Comparison of ENCODE assay signal across 11 mouse cellular contexts in the genomic region with DNA sequence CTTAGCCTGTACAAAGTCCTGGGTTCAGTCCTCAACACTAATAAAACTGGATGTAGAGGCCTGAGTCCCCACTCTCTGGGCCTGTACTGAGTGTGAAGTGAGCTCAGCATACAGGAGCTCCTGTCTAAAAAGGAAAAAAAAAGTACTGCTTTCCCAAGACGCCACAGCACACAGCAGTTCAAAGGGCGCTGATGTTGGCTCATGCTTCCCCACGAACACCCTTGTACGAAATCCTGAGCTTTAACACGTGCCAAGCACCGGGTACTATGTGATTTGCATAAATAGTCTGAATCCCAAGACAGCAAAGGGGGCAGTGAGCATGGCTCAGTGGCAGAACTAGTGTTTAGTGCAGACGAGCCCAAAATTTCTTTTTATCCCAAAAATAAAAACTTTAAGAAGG. TPM values are rescaled to one million over a fixed set of nuclear protein-coding genes. Genes with fewer than 3 reads are reported as not detected.
A peak's percentile ranks its signal among the peaks of the same experiment; 100 is the strongest.
DNase-seq lines count a peak whose midpoint lies in the region; ATAC-seq and TF ChIP-seq lines count a peak whose summit lies in the region.
"Had no signal": no experiment of that assay in that cellular context is flagged by ENCODE, and none has a peak within 500 bp of the region (broad histone marks: within the 10 kb centered on the region; RNA-seq: fewer than 3 reads in every experiment).

No protein-coding gene starts in this region.

- no peak for TF ChIP-seq CTCF in CH12.LX (conservative IDR thresholded peaks at IDR 0.05 in 1 of 2, IDR thresholded peaks at IDR 0.05 in 1 of 2; ENCODE audit: low read depth in 2 of 2, low read length in 2 of 2)
- no peak for TF ChIP-seq CTCF in intestine, postnatal 0 days (IDR thresholded peaks at IDR 0.05; ENCODE audit: low read depth)
- TF ChIP-seq CTCF in liver, embryonic 14.5 days (IDR thresholded peaks at IDR 0.05; ENCODE audit: low read depth): no peak

- peaks cover 6 to 27% of the 10 kb centered on the region in 2 experiments for H3K4me1 ChIP-seq in heart, embryonic 14.5 days (ENCODE audit: control insufficient read depth in 2 of 2, insufficient read depth in 2 of 2, low read length in 2 of 2)
- peaks cover 24% of the 10 kb centered on the region for H3K4me1 ChIP-seq in heart, embryonic 10.5 days
- peaks cover 0 to 58% of the 10 kb centered on the region in 2 experiments; a peak in 2 of 4 replicates for H3K4me1 ChIP-seq in CH12.LX (ENCODE audit: control insufficient read depth in 1 of 2, insufficient read depth in 2 of 2)
- no peaks in the 10 kb centered on the region for H3K4me1 ChIP-seq in intestine, postnatal 0 days (replicated peaks; ENCODE audit: control insufficient read depth, insufficient read depth, low read length)
- H3K4me1 ChIP-seq in liver, embryonic 14.5 days (replicated peaks; ENCODE audit: control insufficient read depth in 2 of 2, insufficient read depth in 2 of 2, low read length in 1 of 2): peaks cover 6 to 17% of the 10 kb centered on the region in 2 experiments

- peaks cover 66% of the 10 kb centered on the region for H3K79me2 ChIP-seq in CH12.LX (replicated peaks; ENCODE audit: control insufficient read depth, extremely low read depth, insufficient read depth, poor library complexity, severe bottlenecking)

- peaks cover 6% of the 10 kb centered on the region; the same call in 1 of the 2 replicates for H3K36me3 ChIP-seq in heart, embryonic 14.5 days (ENCODE audit: control insufficient read depth, insufficient read depth, low read length)
- H3K36me3 ChIP-seq in heart, embryonic 10.5 days: peaks cover 10% of the 10 kb centered on the region; the same call in 1 of the 2 replicates
- peaks cover 0 to 35% of the 10 kb centered on the region in 2 experiments for H3K36me3 ChIP-seq in CH12.LX (replicated peaks in 1 of 2; ENCODE audit: control insufficient read depth in 1 of 2, insufficient read depth in 1 of 2, low read length in 1 of 2)
- H3K36me3 ChIP-seq in intestine, postnatal 0 days (ENCODE audit: control insufficient read depth, insufficient read depth): no peaks in the 10 kb centered on the region
- H3K36me3 ChIP-seq in liver, embryonic 14.5 days (replicated peaks; ENCODE audit: control insufficient read depth, insufficient read depth, low read depth): peaks cover 8% of the 10 kb centered on the region; the same call in 1 of the 2 replicates
- H3K36me3 ChIP-seq: heart, embryonic 15.5 days had no signal

- TF ChIP-seq POLR2A in CH12.LX (IDR thresholded peaks at IDR 0.05; ENCODE audit: low read depth, low read length): no peak

- no peak for TF ChIP-seq EP300 in CH12.LX (IDR thresholded peaks at IDR 0.05; ENCODE audit: low read length)
- no peak for TF ChIP-seq EP300 in liver, embryonic 14.5 days (IDR thresholded peaks at IDR 0.05; ENCODE audit: low read depth)

- in situ Hi-C loops in CH12.LX (cut with MboI; ENCODE audit: low pct_ligation_motif_present, low pct_unique_long_range_greater_than_20kb, low sequenced_read_pairs): no loop called here

- no peak overlapping the region for H3K4me3 ChIP-seq in heart, embryonic 14.5 days (ENCODE audit: control insufficient read depth in 1 of 2, insufficient read depth in 1 of 2, low read depth in 1 of 2, low read length in 2 of 2)
- no peak overlapping the region for H3K4me3 ChIP-seq in heart, embryonic 10.5 days
- H3K4me3 ChIP-seq in CH12.LX (replicated peaks in 1 of 3; ENCODE audit: low read depth in 2 of 3, low read length in 2 of 3, poor library complexity in 1 of 3): peak overlapping the region in 1 of 3 experiments; percentile 22
- no peak overlapping the region for H3K4me3 ChIP-seq in intestine, postnatal 0 days (ENCODE audit: low read depth, low read length)
- H3K4me3 ChIP-seq in liver, embryonic 14.5 days (ENCODE audit: insufficient read depth in 1 of 2, low read depth in 2 of 2, low read length in 2 of 2): peak overlapping the region in 1 of 2 experiments; percentile 2; a peak in 1 of 4 replicates
- H3K4me3 ChIP-seq: erythroblast, embryonic 14.5 days; heart, embryonic 15.5 days had no signal

- no peak overlapping the region for H3K9ac ChIP-seq in heart, embryonic 14.5 days (ENCODE audit: low read length)
- 0 out of 2 replicates have a peak overlapping the region, but pooled peaks have one; percentile 3 for H3K9ac ChIP-seq in CH12.LX (ENCODE audit: insufficient read depth, low read depth)
- no peak overlapping the region for H3K9ac ChIP-seq in intestine, postnatal 0 days (ENCODE audit: low read depth, low read length)
- no peak overlapping the region for H3K9ac ChIP-seq in liver, embryonic 14.5 days (replicated peaks)
- H3K9ac ChIP-seq: heart, embryonic 15.5 days had no signal

- no peak overlapping the region for H3K27ac ChIP-seq in heart, embryonic 14.5 days (replicated peaks in 1 of 2; ENCODE audit: control insufficient read depth in 1 of 2, insufficient read depth in 1 of 2, low read depth in 2 of 2, low read length in 2 of 2)
- H3K27ac ChIP-seq in heart, embryonic 10.5 days: no peak overlapping the region
- H3K27ac ChIP-seq in CH12.LX (ENCODE audit: insufficient read depth, low read depth): no peak overlapping the region
- 0 out of 2 replicates have a peak overlapping the region, but pooled peaks have one; percentile 24 for H3K27ac ChIP-seq in intestine, postnatal 0 days (ENCODE audit: low read depth, low read length)
- H3K27ac ChIP-seq in liver, embryonic 14.5 days: no peak overlapping the region
- H3K27ac ChIP-seq: heart, embryonic 15.5 days had no signal

- TF ChIP-seq RAD21 in CH12.LX (IDR thresholded peaks at IDR 0.05; ENCODE audit: low read depth, low read length): no peak

- H3K4me2 ChIP-seq in heart, embryonic 14.5 days (ENCODE audit: low read length): peak overlapping the region; percentile 19; the same call in 1 of the 2 replicates
- peak overlapping the region; percentile 75 for H3K4me2 ChIP-seq in CH12.LX (ENCODE audit: insufficient read depth, low read depth, poor library complexity, severe bottlenecking)
- peak overlapping the region; percentile 30 for H3K4me2 ChIP-seq in intestine, postnatal 0 days (replicated peaks; ENCODE audit: low read depth)
- H3K4me2 ChIP-seq in liver, embryonic 14.5 days (ENCODE audit: low read depth): peak overlapping the region; percentile 20; the same call in 1 of the 2 replicates
- H3K4me2 ChIP-seq: heart, embryonic 15.5 days had no signal

- no peaks in the 10 kb centered on the region for H3K9me3 ChIP-seq in heart, embryonic 14.5 days (ENCODE audit: control insufficient read depth, low read length)
- H3K9me3 ChIP-seq in heart, embryonic 10.5 days: no peaks in the 10 kb centered on the region
- H3K9me3 ChIP-seq in CH12.LX (replicated peaks; ENCODE audit: low read length): no peaks in the 10 kb centered on the region
- H3K9me3 ChIP-seq in intestine, postnatal 0 days (ENCODE audit: control insufficient read depth): no peaks in the 10 kb centered on the region
- H3K9me3 ChIP-seq in liver, embryonic 14.5 days (ENCODE audit: control insufficient read depth, low read length): no peaks in the 10 kb centered on the region
- H3K9me3 ChIP-seq: heart, embryonic 15.5 days had no signal

- DNase-seq in heart, embryonic 10.5 days (ENCODE audit: low spot score): no peak
- DNase-seq in CH12.LX (ENCODE audit: extremely low read depth): no peak
- DNase-seq in liver, embryonic 14.5 days (ENCODE audit: low read depth in 3 of 3, low spot score in 3 of 3): no peak
- no peak for DNase-seq in ovary, adult 18-20 months (ENCODE audit: low spot score)
- no peak for DNase-seq in left cerebral cortex, postnatal 14 days (ENCODE audit: low spot score in 2 of 2)
- no peak for DNase-seq in right cerebral cortex, postnatal 14 days
- DNase-seq: cerebellum, adult 2 months had no signal

- intact Hi-C loops in left cerebral cortex, postnatal 14 days (cut with DNase I): loop anchor here (5.0 kb wide), 3 partner anchors 38 to 107 kb away; partner anchors contain the start of gene Arf4

- no peak for ATAC-seq in heart, embryonic 14.5 days (ENCODE audit: insufficient number of reproducible peaks, insufficient read depth, low FRiP score, low read depth)
- ATAC-seq in intestine, postnatal 0 days: peak; percentile 26; the same call in 1 of the 2 replicates
- ATAC-seq in liver, embryonic 14.5 days (ENCODE audit: insufficient read depth): no peak

- 78% methylated on average over 7 of the region's 7 CpGs for WGBS in heart, embryonic 14.5 days
- 83% methylated on average over 7 of the region's 7 CpGs for WGBS in heart, embryonic 10.5 days
- 36% methylated on average over 7 of the region's 7 CpGs for WGBS in intestine, postnatal 0 days
- WGBS in liver, embryonic 14.5 days (ENCODE audit: insufficient replicate concordance): 58% methylated on average over 7 of the region's 7 CpGs

- no peaks in the 10 kb centered on the region for H3K27me3 ChIP-seq in heart, embryonic 14.5 days (ENCODE audit: control insufficient read depth, insufficient read depth, low read length)
- no peaks in the 10 kb centered on the region for H3K27me3 ChIP-seq in heart, embryonic 10.5 days (ENCODE audit: insufficient read depth, poor library complexity, severe bottlenecking)
- no peaks in the 10 kb centered on the region for H3K27me3 ChIP-seq in CH12.LX (replicated peaks)
- H3K27me3 ChIP-seq in intestine, postnatal 0 days (replicated peaks; ENCODE audit: control insufficient read depth, insufficient read depth, low read length): no peaks in the 10 kb centered on the region
- H3K27me3 ChIP-seq in liver, embryonic 14.5 days (ENCODE audit: control insufficient read depth, insufficient read depth, low read length): no peaks in the 10 kb centered on the region
- H3K27me3 ChIP-seq: heart, embryonic 15.5 days had no signal

- dilution Hi-C loops in CH12.LX (cut with MboI; ENCODE audit: extremely low pct_ligation_motif_present, extremely low pct_unique_long_range_greater_than_20kb, low sequenced_read_pairs): no loop called here

RNA-seq across cellular contexts. Expression of gene Slmap, which starts 4.4 kb away (rescaled TPM):
- 159 and 161 TPM in 2 replicates for polyA plus RNA-seq in heart, embryonic 14.5 days (2014; fragmentation: Nextera tagmentation; extraction: Ambion mirVana)
- 45.1 and 83.8 TPM in 2 replicates for polyA plus RNA-seq in heart, embryonic 10.5 days (2016; fragmentation: Nextera tagmentation; extraction: Ambion mirVana)
- total RNA-seq in CH12.LX (2012; rRNA removed): 17.2 and 19.0 TPM in 2 replicates
- 51.0 and 54.2 TPM in 2 replicates for total RNA-seq in CH12.LX (2014; rRNA removed)
- 61.0 and 64.0 TPM in 2 replicates for polyA plus RNA-seq in CH12.LX (2012; ENCODE audit: insufficient read length, low read depth)
- 62.6 and 63.5 TPM in 2 replicates for polyA plus RNA-seq in intestine, postnatal 0 days (2015; fragmentation: Nextera tagmentation; extraction: Ambion mirVana)
- 7.6 and 10.4 TPM in 2 replicates for polyA plus RNA-seq in liver, embryonic 14.5 days (2012; rRNA removed)
- 9.5 and 12.9 TPM in 2 replicates for polyA plus RNA-seq in liver, embryonic 14.5 days (2014; fragmentation: Nextera tagmentation; extraction: Ambion mirVana)
- total RNA-seq in left cerebral cortex, postnatal 14 days (2021): 100 to 1,000 TPM in 1 of 2 experiments, 10 to 100 TPM in 1; 96.4 to 106 TPM

RNA-seq across cellular contexts. Expression of gene Dennd6a, which starts 43.3 kb away (rescaled TPM):
- polyA plus RNA-seq in heart, embryonic 14.5 days (2014; fragmentation: Nextera tagmentation; extraction: Ambion mirVana): 26.7 and 30.3 TPM in 2 replicates
- polyA plus RNA-seq in heart, embryonic 10.5 days (2016; fragmentation: Nextera tagmentation; extraction: Ambion mirVana): 23.0 and 32.0 TPM in 2 replicates
- total RNA-seq in CH12.LX (2012; rRNA removed) (6.5 and 7.3 TPM in 2 replicates), CH12.LX (2014; rRNA removed) (21.2 and 22.9 TPM in 2 replicates)
- polyA plus RNA-seq in CH12.LX (2012; ENCODE audit: insufficient read length, low read depth): 11.9 and 13.0 TPM in 2 replicates
- polyA plus RNA-seq in intestine, postnatal 0 days (2015; fragmentation: Nextera tagmentation; extraction: Ambion mirVana): 31.6 and 33.5 TPM in 2 replicates
- 3.4 and 5.3 TPM in 2 replicates for polyA plus RNA-seq in liver, embryonic 14.5 days (2012; rRNA removed)
- polyA plus RNA-seq in liver, embryonic 14.5 days (2014; fragmentation: Nextera tagmentation; extraction: Ambion mirVana): 10.8 TPM in 2 replicates
- 10 to 100 TPM; 24.1 to 29.5 TPM for total RNA-seq in left cerebral cortex, postnatal 14 days (2021)

Comparison
In these comparisons a context has a peak if more than half of its experiments do, and no peak if none do; other contexts are left out.
1. H3K4me2 ChIP-seq: peak in every context shown above with its lines; median percentile 75 in CH12.LX; 30 in intestine, postnatal 0 days; 20 in liver, embryonic 14.5 days; 19 in heart, embryonic 14.5 days.